18 mouse cellular contexts compared by ENCODE assay signal in genomic region chr6:135090661-135091060, GRCm38 (mm10). TPM values are rescaled to one million over a fixed set of nuclear protein-coding genes. Genes with fewer than 3 reads are reported as not detected.
"Had no signal": no experiment of that assay in that cellular context is flagged by ENCODE, and none has a peak within 500 bp of the region (broad histone marks: within the 10 kb centered on the region; RNA-seq: fewer than 3 reads in every experiment).

No protein-coding gene starts in this region.

- H3K36me3 ChIP-seq: limb, embryonic 13.5 days; liver, embryonic 15.5 days; lung, embryonic 15.5 days; neural tube, embryonic 15.5 days had no signal

- DNase-seq: kidney, adult 8-10 months; kidney, postnatal 36 days; layer of hippocampus, adult 9-11 months; layer of hippocampus, postnatal 36 days; right cerebral cortex, adult 18-20 months; right cerebral cortex, postnatal 25 days; thymus, postnatal 4 days had no signal

- H3K27me3 ChIP-seq: limb, embryonic 13.5 days; liver, embryonic 15.5 days; lung, embryonic 15.5 days had no signal

- H3K4me3 ChIP-seq: limb, embryonic 13.5 days; liver, embryonic 15.5 days; lung, embryonic 15.5 days; megakaryocyte, embryonic 14.5 days; neural tube, embryonic 15.5 days had no signal

- H3K4me1 ChIP-seq: liver, embryonic 15.5 days had no signal

- H3K27ac ChIP-seq: limb, embryonic 13.5 days; liver, embryonic 15.5 days; lung, embryonic 15.5 days; macrophage; neural tube, embryonic 15.5 days had no signal

RNA-seq across cellular contexts. Expression of gene Gprc5d, which starts 27.4 kb away (rescaled TPM):
- total RNA-seq: layer of hippocampus, postnatal 36 days; left cerebral cortex, postnatal 25 days had no signal
- polyA plus RNA-seq: kidney, embryonic 16.5 days; limb, embryonic 13.5 days; lung, embryonic 15.5 days; macrophage; midbrain, embryonic 11.5 days; midbrain, embryonic 16.5 days; neural tube, embryonic 15.5 days; small intestine, adult 2 months had no signal
